Mouse (Mus musculus) erythroblast, embryonic 14.5 days (primary cell): ENCODE data around the gene Gm28051. TPM values are rescaled to one million over a fixed set of nuclear protein-coding genes. Genes with fewer than 3 reads are reported as not detected.

Experiments
- H3K27me3 ChIP-seq: 2 replicates; pipeline ENCODE4 v1.6.1; 2012; ENCODE audit warnings: inconsistent platforms; ENCODE audit not compliant: control insufficient read depth
- H3K36me3 ChIP-seq: 2 replicates; pipeline ENCODE4 v1.6.1; 2012; ENCODE audit warnings: mild to moderate bottlenecking, inconsistent platforms; ENCODE audit not compliant: control insufficient read depth
- H3K4me1 ChIP-seq: 2 replicates; pipeline ENCODE4 v1.6.1; 2012; ENCODE audit warnings: inconsistent platforms; ENCODE audit not compliant: control insufficient read depth
- H3K4me3 ChIP-seq: replicated peaks from 2 replicates; pipeline ENCODE3; 2012; ENCODE audit warnings: moderate library complexity, mild to moderate bottlenecking, inconsistent platforms
- H3K9me3 ChIP-seq: 2 replicates; pipeline ENCODE4 v1.6.1; 2012; ENCODE audit warnings: low read length, inconsistent platforms, mixed read lengths; ENCODE audit not compliant: control insufficient read depth
- GATA1 ChIP-seq: IDR thresholded peaks from 2 replicates; pipeline ENCODE4 v1.6.1; 2012; ENCODE audit warnings: low read length, inconsistent platforms, mixed read lengths
- TAL1 ChIP-seq: IDR thresholded peaks from 3 replicates; pipeline ENCODE4 v1.6.1; 2012; ENCODE audit warnings: low read length, inconsistent platforms, mixed read lengths
- polyA plus RNA-seq: library from polyadenylated mRNA; stranded (reverse); fragments of >175 nt; gene quantifications from 2 replicates; pipeline ENCODE4 v1.2.3, GENCODE M21; 2012

Gene Gm28051
- polyA plus RNA-seq, 1 experiment, result not detected

GRCm38 (mm10) chr12:102697381-102697780 lies 60.2 kb downstream of the Gm28051 start:
- H3K36me3 ChIP-seq, result no peaks in the 10 kb centered on the region
- H3K27me3 ChIP-seq, result no peaks in the 10 kb centered on the region
- TF ChIP-seq TAL1 (no peak), GATA1 (no peak)
- no peaks in the 10 kb centered on the region for H3K9me3 ChIP-seq
- H3K4me1 ChIP-seq, result peaks cover 42% of the 10 kb centered on the region
- no peak overlapping the region for H3K4me3 ChIP-seq

DNA sequence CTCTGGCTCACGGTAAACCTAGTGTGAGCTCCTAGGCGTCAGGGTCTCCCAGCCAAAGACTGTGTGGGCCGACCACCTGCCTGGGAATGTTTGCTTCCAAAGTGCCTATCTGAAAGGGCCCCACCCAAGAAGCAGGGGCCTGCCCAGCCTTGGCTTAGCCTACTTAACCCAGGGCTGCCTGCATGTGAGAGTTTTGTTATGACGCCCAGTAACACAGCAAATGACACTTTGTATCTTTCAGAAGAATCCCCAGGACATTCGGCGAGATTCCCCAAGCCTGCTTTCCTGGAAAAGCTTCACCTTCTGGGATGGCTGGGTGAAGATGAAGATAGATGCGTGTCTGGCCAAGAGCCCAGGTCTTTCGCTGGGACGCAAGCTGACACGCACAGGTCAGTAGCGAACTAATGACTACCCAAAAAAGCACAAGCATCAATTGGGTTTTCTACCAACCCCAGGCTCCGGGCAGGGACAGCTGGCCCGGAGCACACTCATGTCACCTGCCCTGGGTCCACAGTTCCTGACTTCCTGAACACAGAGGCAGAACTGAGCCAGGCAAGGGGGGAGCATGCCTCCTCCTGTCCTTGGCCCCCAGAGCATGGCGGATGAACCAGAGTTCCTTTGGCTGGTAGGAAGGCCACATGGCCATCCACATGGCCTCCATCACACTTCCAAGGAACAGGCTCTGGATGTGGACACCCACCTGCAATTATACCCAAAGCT lies 60.8 kb downstream of the Gm28051 start:
- TF ChIP-seq GATA1 (no peak), TAL1 (no peak)
- no peaks in the 10 kb centered on the region for H3K27me3 ChIP-seq
- H3K4me3 ChIP-seq, result no peak overlapping the region
- H3K9me3 ChIP-seq, result no peaks in the 10 kb centered on the region
- peaks cover 38% of the 10 kb centered on the region for H3K4me1 ChIP-seq
- no peaks in the 10 kb centered on the region for H3K36me3 ChIP-seq

DNA sequence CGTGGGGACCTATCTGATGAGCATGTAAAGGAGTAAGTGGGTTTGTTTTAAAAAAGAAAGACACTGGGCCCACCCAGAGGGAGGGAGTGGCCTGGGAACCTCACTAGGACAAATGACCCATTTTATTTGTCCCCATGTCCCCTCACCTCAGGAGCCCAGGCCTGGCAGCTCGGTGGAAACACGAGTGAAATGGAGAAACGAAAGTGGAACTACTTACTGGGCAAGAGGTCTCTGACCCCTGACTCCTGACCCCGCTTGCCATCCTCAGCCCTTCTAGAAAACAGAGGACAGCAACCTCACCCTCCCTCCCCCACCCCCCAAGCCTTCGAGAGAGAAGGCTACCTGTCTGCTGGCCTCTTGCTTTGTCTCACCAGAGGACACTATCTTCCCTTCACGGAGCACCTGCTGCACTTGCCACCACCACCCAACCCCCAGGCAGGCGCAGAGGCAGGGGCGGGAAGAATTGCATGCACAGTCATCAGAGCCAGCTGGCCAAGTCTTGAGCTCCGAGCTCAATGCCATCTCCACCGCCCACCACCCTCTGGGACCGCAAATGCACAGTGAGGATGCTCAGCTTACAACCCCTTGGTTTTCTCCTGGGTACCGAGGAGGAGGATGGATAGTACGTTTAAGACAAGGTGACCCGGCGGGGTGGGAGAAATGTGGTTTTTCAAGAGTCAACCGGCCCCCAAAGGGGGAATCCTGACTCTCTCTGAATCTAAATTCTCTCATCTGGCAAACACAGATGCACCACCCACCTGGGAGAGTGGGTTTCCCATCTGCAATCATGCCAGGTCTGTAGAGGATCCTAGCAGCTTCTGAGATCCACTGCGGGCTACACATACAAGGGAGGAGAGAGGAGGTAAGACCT lies 62.0 kb downstream of the Gm28051 start:
- no peak overlapping the region for H3K4me3 ChIP-seq
- no peaks in the 10 kb centered on the region for H3K9me3 ChIP-seq
- TF ChIP-seq GATA1 (no peak), TAL1 (no peak)
- H3K27me3 ChIP-seq, result no peaks in the 10 kb centered on the region
- no peaks in the 10 kb centered on the region for H3K36me3 ChIP-seq
- peaks cover 35% of the 10 kb centered on the region for H3K4me1 ChIP-seq

GRCm38 (mm10) chr12:102691761-102692160 lies 65.8 kb downstream of the Gm28051 start:
- no peaks in the 10 kb centered on the region for H3K36me3 ChIP-seq
- TF ChIP-seq TAL1, result no peak
- no peak for TF ChIP-seq GATA1
- no peak overlapping the region for H3K4me3 ChIP-seq
- H3K9me3 ChIP-seq, result no peaks in the 10 kb centered on the region
- no peaks in the 10 kb centered on the region for H3K27me3 ChIP-seq
- H3K4me1 ChIP-seq, result peaks cover 18% of the 10 kb centered on the region

DNA sequence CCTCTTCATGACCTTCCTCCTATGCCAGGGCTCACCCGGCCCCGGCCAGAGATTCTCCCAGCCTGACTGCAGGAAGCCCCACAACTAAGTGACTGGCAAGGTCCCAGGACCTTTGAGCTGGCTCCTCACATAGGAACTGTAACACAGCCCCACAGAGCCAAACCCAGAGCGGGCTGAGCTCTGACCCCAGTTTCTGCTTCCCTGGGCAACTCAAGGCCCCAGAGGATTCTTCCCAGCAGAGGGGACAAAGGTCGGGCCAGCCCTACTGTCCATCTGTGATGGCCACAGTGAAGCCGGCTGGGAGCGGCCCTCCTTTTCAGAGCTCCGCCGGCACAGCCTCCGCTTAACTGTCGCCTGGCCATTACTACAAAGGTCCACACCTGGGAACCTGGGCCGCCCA lies 66.4 kb downstream of the Gm28051 start:
- Histone ChIP-seq H3K4me3 (no peak overlapping the region), H3K36me3 (no peaks in the 10 kb centered on the region), H3K9me3 (no peaks in the 10 kb centered on the region), H3K27me3 (no peaks in the 10 kb centered on the region), H3K4me1 (peaks cover 15% of the 10 kb centered on the region)
- TF ChIP-seq TAL1, result no peak
- TF ChIP-seq GATA1, result no peak

DNA sequence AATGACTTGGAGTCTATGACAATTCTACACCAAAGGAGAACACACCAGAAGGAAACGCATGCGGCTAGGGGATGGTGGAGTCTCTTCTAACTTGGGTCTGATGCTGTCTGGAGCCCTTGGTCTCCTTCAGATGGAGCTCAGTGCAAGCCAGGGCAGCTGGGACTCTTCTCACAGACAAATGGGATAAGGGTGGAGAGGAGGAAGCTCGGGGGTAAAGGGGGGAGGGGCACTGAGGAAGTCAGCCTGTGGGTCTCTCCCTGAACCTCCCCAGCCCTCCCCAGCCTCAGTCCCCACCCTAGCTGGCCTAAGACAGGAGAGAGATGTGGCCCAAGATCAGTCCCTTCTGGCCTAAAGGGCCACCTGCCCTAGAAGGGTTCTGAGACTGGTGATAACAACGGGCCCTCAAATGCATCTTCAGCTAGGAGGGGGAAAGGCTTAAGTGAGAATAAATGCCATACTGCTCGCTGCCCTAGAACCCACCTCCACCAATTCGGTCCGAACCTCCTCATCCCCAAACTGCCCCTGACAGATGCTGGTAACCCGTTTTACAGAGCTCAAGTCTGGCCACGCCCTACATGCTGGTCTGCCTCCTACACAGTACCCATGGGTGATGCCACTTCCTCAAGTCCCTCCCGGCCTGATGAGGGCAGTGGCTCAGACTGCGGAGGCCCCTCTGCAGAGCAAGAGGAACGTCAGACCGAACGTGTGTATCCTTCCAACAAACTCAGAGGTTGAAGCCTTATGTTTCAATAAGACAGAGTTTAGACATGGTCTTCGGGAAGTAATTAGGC lies 67.6 kb downstream of the Gm28051 start:
- TF ChIP-seq GATA1 (no peak), TAL1 (no peak)
- Histone ChIP-seq H3K36me3 (no peaks in the 10 kb centered on the region), H3K27me3 (no peaks in the 10 kb centered on the region), H3K9me3 (no peaks in the 10 kb centered on the region), H3K4me1 (peaks cover 13% of the 10 kb centered on the region), H3K4me3 (no peak overlapping the region)

GRCm38 (mm10) chr12:102686321-102686720 lies 71.2 kb downstream of the Gm28051 start:
- Histone ChIP-seq H3K9me3 (no peaks in the 10 kb centered on the region), H3K4me1 (peaks cover 13% of the 10 kb centered on the region), H3K4me3 (no peak overlapping the region), H3K27me3 (no peaks in the 10 kb centered on the region), H3K36me3 (no peaks in the 10 kb centered on the region)
- no peak for TF ChIP-seq GATA1
- TF ChIP-seq TAL1, result no peak

DNA sequence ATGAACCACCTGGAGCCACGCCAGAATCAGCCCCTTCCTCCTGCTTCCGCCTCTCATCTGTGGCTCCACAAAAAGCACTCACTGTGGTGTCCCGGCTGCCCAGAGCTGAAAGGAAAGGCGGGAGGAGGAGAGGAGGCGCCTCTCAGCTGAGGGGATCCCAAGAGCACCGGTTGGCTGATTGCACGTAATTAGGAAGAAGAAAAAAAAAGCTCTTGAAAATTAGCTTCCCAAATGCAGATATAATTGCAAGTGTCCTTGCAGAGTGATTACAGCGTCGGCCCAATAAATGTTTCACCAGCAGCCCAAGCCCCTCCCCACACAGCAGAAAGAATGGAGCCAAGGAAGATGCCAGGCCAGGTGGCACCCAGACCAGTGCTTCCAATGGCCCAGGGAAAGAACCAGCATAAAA lies 72.0 kb downstream of the Gm28051 start:
- Histone ChIP-seq H3K27me3 (no peaks in the 10 kb centered on the region), H3K4me3 (no peak overlapping the region), H3K36me3 (no peaks in the 10 kb centered on the region), H3K9me3 (no peaks in the 10 kb centered on the region), H3K4me1 (peaks cover 13% of the 10 kb centered on the region)
- TF ChIP-seq TAL1 (no peak), GATA1 (no peak)

DNA sequence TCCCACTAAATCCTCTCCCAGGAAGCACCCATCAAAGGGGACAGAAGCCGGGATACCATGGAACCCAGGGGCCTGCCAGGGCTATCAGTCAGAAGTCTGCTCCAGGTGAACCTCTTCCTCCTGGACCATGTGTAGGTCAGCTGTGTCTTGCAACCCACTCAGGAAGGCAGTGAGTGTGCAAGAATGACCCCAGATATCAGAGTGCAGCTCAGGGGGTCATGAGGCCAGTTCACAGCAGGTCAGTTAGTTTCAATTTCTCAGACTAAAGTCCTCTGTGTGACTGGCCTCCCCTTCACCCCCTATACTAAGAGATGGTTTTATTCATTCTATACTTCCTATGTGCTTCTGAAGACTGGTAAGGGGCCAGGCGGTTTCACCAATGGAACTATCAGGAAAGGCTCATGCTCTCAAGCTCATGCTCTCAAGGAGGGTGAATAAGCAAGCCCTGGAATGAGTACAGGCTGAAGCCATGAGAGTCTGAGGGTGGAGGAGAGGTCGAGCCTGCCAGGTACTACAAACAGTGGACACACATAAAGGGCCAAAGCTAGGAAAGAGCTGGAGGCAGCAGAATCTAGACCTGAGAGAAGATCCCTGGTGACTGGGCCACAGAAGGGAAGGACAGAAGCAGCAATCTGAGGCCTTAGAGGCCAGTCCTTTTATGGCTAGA lies 72.7 kb downstream of the Gm28051 start:
- TF ChIP-seq GATA1, result no peak

More for the DNA sequence above, 72.7 kb downstream of the Gm28051 start:
- Histone ChIP-seq H3K4me1 (peaks cover 8% of the 10 kb centered on the region), H3K4me3 (no peak overlapping the region), H3K9me3 (no peaks in the 10 kb centered on the region), H3K27me3 (no peaks in the 10 kb centered on the region), H3K36me3 (no peaks in the 10 kb centered on the region)
